Mouse (Mus musculus) hindbrain, embryonic 14.5 days (tissue): ENCODE measurements at regions not wholly inside any gene's neighbourhood (a gene's known extent, or its start where the extent isn't known, plus 50 kb on each side); places are given as distances from the start of the nearest gene placed in this dataset.

ENCODE experiments used
- ATAC-seq: fragments of 200-750 bp; cut with Nextera tagmentation; 2 replicates; pipeline ENCODE4 v1.8.0; 2017; ENCODE audit warnings: moderate number of reproducible peaks, mild to moderate bottlenecking, moderate TSS enrichment, moderate library complexity; ENCODE audit not compliant: low FRiP score
- DNase-seq: peaks from one replicate; pipeline ENCODE4 v3.0.0-alpha.2; 2015; ENCODE audit warnings: low spot score
- H3K27ac ChIP-seq: fragments of 300-500 bp; sonication (generic); 2 replicates; pipeline ENCODE4 v1.5.1; 2014; ENCODE audit warnings: mild to moderate bottlenecking, moderate library complexity
- H3K27me3 ChIP-seq: fragments of 300-500 bp; sonication (generic); 2 replicates; pipeline ENCODE4 v1.6.1; 2014; ENCODE audit warnings: mild to moderate bottlenecking, low read length, mixed read lengths; ENCODE audit not compliant: control insufficient read depth, insufficient read depth
- H3K36me3 ChIP-seq: fragments of 300-500 bp; sonication (generic); replicated peaks from 2 replicates; pipeline ENCODE4 v1.6.1; 2014; ENCODE audit not compliant: control insufficient read depth, insufficient read depth
- H3K4me1 ChIP-seq: fragments of 300-500 bp; sonication (generic); replicated peaks from 2 replicates; pipeline ENCODE4 v1.6.1; 2014; ENCODE audit warnings: antibody characterized with exemption, low read length, mixed read lengths; ENCODE audit not compliant: control insufficient read depth, insufficient read depth
- H3K4me2 ChIP-seq: fragments of 300-500 bp; sonication (generic); replicated peaks from 2 replicates; pipeline ENCODE4 v1.6.1; 2014; ENCODE audit warnings: mild to moderate bottlenecking, moderate library complexity
- H3K4me3 ChIP-seq: fragments of 300-500 bp; sonication (generic); replicated peaks from 2 replicates; pipeline ENCODE4 v1.5.1; 2014; ENCODE audit warnings: mild to moderate bottlenecking, low read length
- H3K9ac ChIP-seq: fragments of 300-500 bp; sonication (generic); 2 replicates; pipeline ENCODE4 v1.6.1; 2014
- H3K9me3 ChIP-seq: fragments of 300-500 bp; sonication (generic); 2 replicates; pipeline ENCODE4 v1.6.1; 2016; ENCODE audit warnings: low read length; ENCODE audit not compliant: control insufficient read depth
- WGBS: fragments of 180-500 bp; shearing (Covaris S2); extraction: QIAGEN DNeasy Blood & Tissue Kit; methylation state at CpG from one replicate; pipeline ENCODE4 v1.1.7; 2014; 5-methylcytosine and 5-hydroxymethylcytosine counted together

- Histone ChIP-seq H3K27ac (no peak overlapping the region), H3K4me1 (no peaks in the 10 kb centered on the region), H3K9ac (no peak overlapping the region), H3K27me3 (no peaks in the 10 kb centered on the region), H3K36me3 (no peaks in the 10 kb centered on the region), H3K4me3 (no peak overlapping the region), H3K9me3 (no peaks in the 10 kb centered on the region), H3K4me2 (no peak overlapping the region)
- DNase-seq (peak; percentile 3), ATAC-seq (no peak)
- WGBS, result 43% methylated on average over 4 of the region's 4 CpGs
These were observed 72.3 kb upstream of the Adam34 start for GRCm38 (mm10) chr8:43782106-43782505.
